Mouse (Mus musculus) CD4-positive, CD25-positive, alpha-beta regulatory T cell, adult 9 weeks (primary cell): Measurements from ENCODE around the gene 1700028J19Rik. TPM values are rescaled to one million over a fixed set of nuclear protein-coding genes. Genes with fewer than 3 reads are reported as not detected.

Experiments used
- polyA plus RNA-seq: library from polyadenylated mRNA; unstranded; fragments of 100-300 nt; shearing (Covaris generic); gene quantifications from one replicate; pipeline ENCODE4 v1.2.1, GENCODE M21; 2017

1700028J19Rik gene
- polyA plus RNA-seq, result 1.8 TPM

GRCm38 (mm10) chr7:44246055-44246983 lies at the start of gene 1700028J19Rik, which contains the start of gene 2410002F23Rik:
Gene 1700028J19Rik (minus strand): TSS chr7:44246695.
Gene 2410002F23Rik (plus strand): TSS chr7:44246722.

GRCm38 (mm10) chr7:44261147-44261546 lies 14.7 kb upstream of the 1700028J19Rik start, which contains the start of gene Gm15517:
Gene Gm15517 (plus strand): TSS chr7:44261447.

GRCm38 (mm10) chr7:44257278-44257677 lies 10.8 kb upstream of the 1700028J19Rik start, which contains the start of gene Acp4:
Gene Acp4 (minus strand): TSS chr7:44257378.

GRCm38 (mm10) chr7:44235909-44236308 lies 10.6 kb downstream of the 1700028J19Rik start, which contains the start of gene Gm36864:
Gene Gm36864 (plus strand): TSS chr7:44236177.

GRCm38 (mm10) chr7:44225076-44225475 lies 21.4 kb downstream of the 1700028J19Rik start, which contains the start of gene Klk1:
Gene Klk1 (plus strand): TSS chr7:44225360.

GRCm38 (mm10) chr7:44215645-44216044 lies 30.9 kb downstream of the 1700028J19Rik start, which contains the start of gene Klk1b5:
Gene Klk1b5 (plus strand): TSS chr7:44215945.

GRCm38 (mm10) chr7:44207135-44207534 lies 39.4 kb downstream of the 1700028J19Rik start, which contains the start of gene Klk1b4:
Gene Klk1b4 (plus strand): TSS chr7:44207435.

GRCm38 (mm10) chr7:44197891-44198290 lies 48.6 kb downstream of the 1700028J19Rik start, which contains the start of gene Klk1b3:
Gene Klk1b3 (plus strand): TSS chr7:44198191.

GRCm38 (mm10) chr7:44187936-44188335 lies 58.6 kb downstream of the 1700028J19Rik start, which contains the start of gene Klk1b24:
Gene Klk1b24 (plus strand): TSS chr7:44188236.

Other genes with a start within 250 kb of the 1700028J19Rik start
- gene Klk1b26, start 234.5 kb downstream of the 1700028J19Rik start, polyA plus RNA-seq, result not detected
- 2.8 TPM for gene Klk1b27, start 194.4 kb downstream of the 1700028J19Rik start, polyA plus RNA-seq
- gene Klk1b21, start 144.4 kb downstream of the 1700028J19Rik start, polyA plus RNA-seq, result not detected
- not detected for gene Klk1b22, start 134.0 kb downstream of the 1700028J19Rik start, polyA plus RNA-seq
- gene Klk1b16, start 109.9 kb downstream of the 1700028J19Rik start, polyA plus RNA-seq, result not detected
- gene Klk1b24, start 58.5 kb downstream of the 1700028J19Rik start, polyA plus RNA-seq, result not detected
- gene Klk1b3, start 48.5 kb downstream of the 1700028J19Rik start, polyA plus RNA-seq, result not detected
- gene Klk1b4, start 39.3 kb downstream of the 1700028J19Rik start, polyA plus RNA-seq, result not detected
- gene Klk1b5, start 30.8 kb downstream of the 1700028J19Rik start, polyA plus RNA-seq, result not detected
- gene Klk1, start 21.3 kb downstream of the 1700028J19Rik start, polyA plus RNA-seq, result 0.40 TPM
- not detected for gene Gm36864, start 10.5 kb downstream of the 1700028J19Rik start, polyA plus RNA-seq
- gene 2410002F23Rik, start within 50 bp of the 1700028J19Rik start, polyA plus RNA-seq, result 202 TPM
- gene Acp4, start 10.7 kb upstream of the 1700028J19Rik start, polyA plus RNA-seq, result not detected
- gene Gm15517, start 14.8 kb upstream of the 1700028J19Rik start, polyA plus RNA-seq, result not detected
- gene Clec11a, start 60.2 kb upstream of the 1700028J19Rik start, polyA plus RNA-seq, result 0.21 TPM
- gene Shank1, start 63.6 kb upstream of the 1700028J19Rik start, polyA plus RNA-seq, result 0.11 TPM
- gene Syt3, start 137.4 kb upstream of the 1700028J19Rik start, polyA plus RNA-seq, result 0.10 TPM
- gene 1700008O03Rik, start 139.1 kb upstream of the 1700028J19Rik start, polyA plus RNA-seq, result 0.38 TPM
- not detected for gene Lrrc4b, start 182.3 kb upstream of the 1700028J19Rik start, polyA plus RNA-seq
- gene Aspdh, start 218.7 kb upstream of the 1700028J19Rik start, polyA plus RNA-seq, result not detected
- 120 TPM for gene Josd2, start 221.3 kb upstream of the 1700028J19Rik start, polyA plus RNA-seq
- 132 TPM for gene Emc10, start 249.8 kb upstream of the 1700028J19Rik start, polyA plus RNA-seq
- 3.8 TPM for gene Fam71e1, start 249.9 kb upstream of the 1700028J19Rik start, polyA plus RNA-seq